Mouse (Mus musculus) hematopoietic multipotent progenitor cell, adult 10-12 weeks (in vitro differentiated cells): ENCODE measurements around the gene Olfr599. TPM values are rescaled to one million over a fixed set of nuclear protein-coding genes. Genes with fewer than 3 reads are reported as not detected.

ENCODE experiments used
- polyA plus RNA-seq: library from polyadenylated mRNA; stranded (reverse); fragments of >175 nt; gene quantifications from 2 replicates; pipeline ENCODE4 v1.2.3, GENCODE M21; 2012; ENCODE audit warnings: low replicate concordance

Gene Olfr599
- not detected in 2 replicates for polyA plus RNA-seq

GRCm38 (mm10) chr7:103335617-103336016 is at the start of gene Olfr599:
Gene Olfr599 (plus strand): TSS chr7:103335917.

GRCm38 (mm10) chr7:103305348-103305747 is 30.4 kb upstream of the Olfr599 start, which contains the start of gene Olfr596:
Gene Olfr596 (plus strand): TSS chr7:103305648.

GRCm38 (mm10) chr7:103316015-103316414 is 19.7 kb upstream of the Olfr599 start, which contains the start of gene Olfr597:
Gene Olfr597 (plus strand): TSS chr7:103316315.

GRCm38 (mm10) chr7:103323268-103323667 is 12.4 kb upstream of the Olfr599 start, which contains the start of gene Olfr598:
Gene Olfr598 (plus strand): TSS chr7:103323568.

GRCm38 (mm10) chr7:103349569-103349968 is 13.9 kb downstream of the Olfr599 start, which contains the start of gene Olfr600:
Gene Olfr600 (minus strand): TSS chr7:103349669.

GRCm38 (mm10) chr7:103362555-103362954 is 26.8 kb downstream of the Olfr599 start, which contains the start of gene Olfr601:
Gene Olfr601 (minus strand): TSS chr7:103362655.

GRCm38 (mm10) chr7:103386077-103386476 is 50.4 kb downstream of the Olfr599 start, which contains the start of gene Olfr603:
Gene Olfr603 (minus strand): TSS chr7:103386177.

Other genes with a start within 250 kb of the Olfr599 start
- not detected in 2 replicates for gene Olfr585, start 238.2 kb upstream of the Olfr599 start, polyA plus RNA-seq
- not detected in 2 replicates for gene Olfr586, start 210.3 kb upstream of the Olfr599 start, polyA plus RNA-seq
- gene Olfr588-ps1, start 195.0 kb upstream of the Olfr599 start, polyA plus RNA-seq: not detected in 2 replicates
- not detected in 2 replicates for gene Olfr589, start 179.6 kb upstream of the Olfr599 start, polyA plus RNA-seq
- not detected in 2 replicates for gene Olfr591, start 157.6 kb upstream of the Olfr599 start, polyA plus RNA-seq
- gene Olfr592, start 151.1 kb upstream of the Olfr599 start, polyA plus RNA-seq: 0.02 TPM in 1 of 2 replicates, not detected in the other
- gene Olfr593, start 124.1 kb upstream of the Olfr599 start, polyA plus RNA-seq: not detected in 2 replicates
- not detected in 2 replicates for gene Olfr594, start 118.9 kb upstream of the Olfr599 start, polyA plus RNA-seq
- not detected in 2 replicates for gene Usp17ld, start 83.4 kb upstream of the Olfr599 start, polyA plus RNA-seq
- not detected in 2 replicates for gene Olfr596, start 30.3 kb upstream of the Olfr599 start, polyA plus RNA-seq
- gene Olfr597, start 19.6 kb upstream of the Olfr599 start, polyA plus RNA-seq: not detected in 2 replicates
- gene Olfr598, start 12.3 kb upstream of the Olfr599 start, polyA plus RNA-seq: not detected in 2 replicates
- gene Olfr600, start 13.8 kb downstream of the Olfr599 start, polyA plus RNA-seq: not detected in 2 replicates
- gene Olfr601, start 26.7 kb downstream of the Olfr599 start, polyA plus RNA-seq: not detected in 2 replicates
- not detected in 2 replicates for gene Olfr603, start 50.3 kb downstream of the Olfr599 start, polyA plus RNA-seq
- not detected in 2 replicates for gene Usp17lc, start 79.2 kb downstream of the Olfr599 start, polyA plus RNA-seq
- not detected in 2 replicates for gene Olfr605, start 109.5 kb downstream of the Olfr599 start, polyA plus RNA-seq
- not detected in 2 replicates for gene Olfr606, start 113.1 kb downstream of the Olfr599 start, polyA plus RNA-seq
- gene Olfr607, start 128.2 kb downstream of the Olfr599 start, polyA plus RNA-seq: not detected in 2 replicates
- not detected in 2 replicates for gene Olfr608, start 134.0 kb downstream of the Olfr599 start, polyA plus RNA-seq
- gene Olfr609, start 162.1 kb downstream of the Olfr599 start, polyA plus RNA-seq: not detected in 2 replicates
- gene Olfr610, start 176.2 kb downstream of the Olfr599 start, polyA plus RNA-seq: not detected in 2 replicates
- gene Olfr611, start 184.9 kb downstream of the Olfr599 start, polyA plus RNA-seq: not detected in 2 replicates
- gene Olfr612, start 206.8 kb downstream of the Olfr599 start, polyA plus RNA-seq: not detected in 2 replicates
- gene Olfr613, start 212.2 kb downstream of the Olfr599 start, polyA plus RNA-seq: not detected in 2 replicates
- not detected in 2 replicates for gene Olfr615, start 220.2 kb downstream of the Olfr599 start, polyA plus RNA-seq
- gene Olfr616, start 233.2 kb downstream of the Olfr599 start, polyA plus RNA-seq: not detected in 2 replicates
- gene Olfr617, start 237.1 kb downstream of the Olfr599 start, polyA plus RNA-seq: not detected in 2 replicates